Mouse (Mus musculus) heart, adult 2 months (tissue): ENCODE results near the gene Gria2.

ENCODE experiments used
- CTCF ChIP-seq: fragments of 200-600 bp; IDR thresholded peaks from 2 replicates; pipeline ENCODE4 v1.8.1; 2022; ENCODE audit warnings: antibody characterized with exemption, mild to moderate bottlenecking, moderate library complexity
- POLR2A ChIP-seq: fragments of 200-500 bp; IDR thresholded peaks from 2 replicates; pipeline ENCODE4 v1.6.1; 2011; ENCODE audit warnings: mild to moderate bottlenecking, low read depth, low read length, control low read depth; ENCODE audit not compliant: insufficient read depth

- no peak for TF ChIP-seq CTCF
- no peak for TF ChIP-seq POLR2A
Observed at GRCm38 (mm10) chr3:80818619-80819018, 16.0 kb upstream of the Gria2 start.
